Mouse (Mus musculus): ENCODE measurements around the gene Kif16b.

- TF ChIP-seq CTCF (IDR thresholded peaks at IDR 0.05; ENCODE audit: control insufficient read depth, insufficient read depth, low read length) (no peak), POLR2A (IDR thresholded peaks at IDR 0.05; ENCODE audit: borderline replicate concordance, control insufficient read depth, low read depth, low read length) (no peak)
Observed at GRCm38 (mm10) chr2:142646863-142647262, 254.5 kb downstream of the Kif16b start.

Data from bone marrow, adult 2 months (tissue).